Mouse (Mus musculus) liver, postnatal 0 days (tissue): ENCODE results near the gene Ifitm3. TPM values are rescaled to one million over a fixed set of nuclear protein-coding genes. Genes with fewer than 3 reads are reported as not detected.

Source experiments
- ATAC-seq: fragments of 200-750 bp; cut with Nextera tagmentation; 2 replicates; pipeline ENCODE4 v1.8.0; 2017; ENCODE audit warnings: mild to moderate bottlenecking, moderate library complexity
- DNase-seq: peaks from one replicate; pipeline ENCODE4 v3.0.0-alpha.2; 2016
- H3K27ac ChIP-seq: fragments of 300-500 bp; sonication (generic); 2 replicates; pipeline ENCODE4 v1.5.1; 2014; ENCODE audit warnings: antibody characterized with exemption, moderate library complexity, mild to moderate bottlenecking, low read depth
- H3K27me3 ChIP-seq: fragments of 300-500 bp; sonication (generic); 2 replicates; pipeline ENCODE4 v1.6.1; 2014; ENCODE audit warnings: low read length, control low read depth, mixed read lengths; ENCODE audit not compliant: insufficient read depth
- H3K36me3 ChIP-seq: fragments of 300-500 bp; sonication (generic); replicated peaks from 2 replicates; pipeline ENCODE4 v1.6.1; 2014; ENCODE audit warnings: mild to moderate bottlenecking, control low read depth, low read length, moderate library complexity, mixed read lengths; ENCODE audit not compliant: insufficient read depth
- H3K4me1 ChIP-seq: fragments of 300-500 bp; sonication (generic); 2 replicates; pipeline ENCODE4 v1.6.1; 2014; ENCODE audit warnings: antibody characterized with exemption, mild to moderate bottlenecking, control low read depth; ENCODE audit not compliant: insufficient read depth
- H3K4me2 ChIP-seq: fragments of 300-500 bp; sonication (generic); 2 replicates; pipeline ENCODE4 v1.6.1; 2014; ENCODE audit warnings: low read depth, mild to moderate bottlenecking, low read length, moderate library complexity, mixed read lengths
- H3K4me3 ChIP-seq: fragments of 300-500 bp; sonication (generic); 2 replicates; pipeline ENCODE4 v1.5.1; 2014; ENCODE audit warnings: low read depth, low read length
- H3K9ac ChIP-seq: fragments of 300-500 bp; sonication (generic); replicated peaks from 2 replicates; pipeline ENCODE4 v1.6.1; 2014; ENCODE audit warnings: mild to moderate bottlenecking, moderate library complexity
- H3K9me3 ChIP-seq: fragments of 300-500 bp; sonication (generic); 2 replicates; pipeline ENCODE4 v1.6.1; 2016; ENCODE audit warnings: mild to moderate bottlenecking, control low read depth, low read length, mixed read lengths
- CTCF ChIP-seq: sonication (generic); IDR thresholded peaks from 2 replicates; pipeline ENCODE4 v1.5.1; 2016; ENCODE audit warnings: antibody characterized with exemption, low read depth
- EP300 ChIP-seq: IDR thresholded peaks from 2 replicates; pipeline ENCODE4 v1.6.1; 2016; ENCODE audit warnings: antibody characterized with exemption, low read depth, mild to moderate bottlenecking
- WGBS: fragments of 180-500 bp; shearing (Covaris S2); extraction: QIAGEN DNeasy Blood & Tissue Kit; methylation state at CpG from one replicate; pipeline ENCODE4 v1.1.7; 2014; ENCODE audit not compliant: insufficient replicate concordance; 5-methylcytosine and 5-hydroxymethylcytosine counted together
- polyA plus RNA-seq: library from polyadenylated mRNA; unstranded; fragments of >200 nt; fragmentation: Nextera tagmentation; extraction: Ambion mirVana; gene quantifications from 2 replicates; pipeline ENCODE4 v1.2.1, GENCODE M21; 2015

The Ifitm3 gene
- polyA plus RNA-seq, 1 experiment from 2014 or later, result 295 TPM

- DNase-seq (no peak), ATAC-seq (0 out of 2 replicates have a peak, but pooled peaks have one; percentile 22)
- peaks cover 10% of the 10 kb centered on the region for H3K4me1 ChIP-seq
- TF ChIP-seq CTCF (no peak), EP300 (no peak)
- no peaks in the 10 kb centered on the region for H3K27me3 ChIP-seq
- no peak overlapping the region for H3K9ac ChIP-seq
- H3K4me3 ChIP-seq, result no peak overlapping the region
- no peaks in the 10 kb centered on the region for H3K36me3 ChIP-seq
- 56% methylated on average over 2 of the region's 2 CpGs for WGBS
- H3K27ac ChIP-seq, result peak overlapping the region; percentile 62
- H3K4me2 ChIP-seq, result no peak overlapping the region
- no peaks in the 10 kb centered on the region for H3K9me3 ChIP-seq
These were observed 41.9 kb upstream of the Ifitm3 start for GRCm38 (mm10) chr7:141052421-141052820.

- H3K4me3 ChIP-seq, result no peak overlapping the region
- H3K4me1 ChIP-seq, result peaks cover 14% of the 10 kb centered on the region
- ATAC-seq (no peak), DNase-seq (no peak)
- no peak overlapping the region for H3K9ac ChIP-seq
- H3K27ac ChIP-seq, result peak overlapping the region; percentile 62
- H3K9me3 ChIP-seq, result no peaks in the 10 kb centered on the region
- no peaks in the 10 kb centered on the region for H3K27me3 ChIP-seq
- no peak for TF ChIP-seq EP300
- no peak for TF ChIP-seq CTCF
- 76% methylated on average over 4 of the region's 4 CpGs for WGBS
- no peaks in the 10 kb centered on the region for H3K36me3 ChIP-seq
- no peak overlapping the region for H3K4me2 ChIP-seq
These were observed 41.4 kb upstream of the Ifitm3 start for GRCm38 (mm10) chr7:141052016-141052415.

GRCm38 (mm10) chr7:141051060-141051685 is 40.6 kb upstream of the Ifitm3 start:
- Histone ChIP-seq H3K4me1 (peaks cover 22% of the 10 kb centered on the region), H3K4me2 (no peak overlapping the region), H3K27me3 (no peaks in the 10 kb centered on the region), H3K36me3 (no peaks in the 10 kb centered on the region), H3K4me3 (no peak overlapping the region), H3K9me3 (no peaks in the 10 kb centered on the region), H3K9ac (no peak overlapping the region), H3K27ac (no peak overlapping the region)
- no peak for TF ChIP-seq EP300
- TF ChIP-seq CTCF, result no peak
- WGBS, result 70% methylated on average over 17 of the region's 17 CpGs
- no peak for ATAC-seq
- no peak for DNase-seq

- H3K9me3 ChIP-seq, result no peaks in the 10 kb centered on the region
- no peak overlapping the region for H3K4me2 ChIP-seq
- 80% methylated on average over 2 of the region's 2 CpGs for WGBS
- no peak overlapping the region for H3K4me3 ChIP-seq
- no peak for TF ChIP-seq CTCF
- TF ChIP-seq EP300, result no peak
- no peak for ATAC-seq
- H3K27ac ChIP-seq, result no peak overlapping the region
- H3K9ac ChIP-seq, result no peak overlapping the region
- H3K4me1 ChIP-seq, result peaks cover 23% of the 10 kb centered on the region
- no peaks in the 10 kb centered on the region for H3K27me3 ChIP-seq
- no peak for DNase-seq
- H3K36me3 ChIP-seq, result no peaks in the 10 kb centered on the region
These were observed 38.8 kb upstream of the Ifitm3 start for GRCm38 (mm10) chr7:141049326-141049725.

GRCm38 (mm10) chr7:141048226-141049218 is 38.0 kb upstream of the Ifitm3 start:
- H3K4me3 ChIP-seq, result peak overlapping the region; percentile 33
- no peaks in the 10 kb centered on the region for H3K36me3 ChIP-seq
- ATAC-seq (peak; percentile 87), DNase-seq (peak; percentile 94)
- no peaks in the 10 kb centered on the region for H3K27me3 ChIP-seq
- WGBS, result 6% methylated on average over 21 of the region's 21 CpGs
- H3K4me2 ChIP-seq, result peak overlapping the region; percentile 84
- peaks cover 23% of the 10 kb centered on the region for H3K4me1 ChIP-seq
- no peaks in the 10 kb centered on the region for H3K9me3 ChIP-seq
- H3K27ac ChIP-seq, result peak overlapping the region; percentile 85
- peak overlapping the region; percentile 54 for H3K9ac ChIP-seq
- TF ChIP-seq EP300, result no peak
- peak; percentile 97 for TF ChIP-seq CTCF

GRCm38 (mm10) chr7:141047581-141048225 is 37.1 kb upstream of the Ifitm3 start:
- peak overlapping the region; percentile 84 for H3K4me2 ChIP-seq
- no peaks in the 10 kb centered on the region for H3K9me3 ChIP-seq
- WGBS, result 9% methylated on average over 15 of the region's 19 CpGs
- DNase-seq (peak; percentile 66), ATAC-seq (peak; percentile 76)
- peak overlapping the region; percentile 33 for H3K4me3 ChIP-seq
- peak overlapping the region; percentile 85 for H3K27ac ChIP-seq
- no peaks in the 10 kb centered on the region for H3K27me3 ChIP-seq
- peak overlapping the region; percentile 54 for H3K9ac ChIP-seq
- TF ChIP-seq EP300 (no peak; the same call in 1 of the 2 replicates), CTCF (no peak)
- H3K36me3 ChIP-seq, result no peaks in the 10 kb centered on the region
- peaks cover 23% of the 10 kb centered on the region for H3K4me1 ChIP-seq
